Mouse (Mus musculus) right cerebral cortex, adult 18-20 months (tissue): ENCODE measurements around the gene Arxes2.
"Not testable (repeated sequence)": the region's sequence is repeated elsewhere in the genome, so short reads cannot be mapped to it uniquely, and the experiment has no call there.

Source experiments
- DNase-seq: peaks from one replicate; pipeline ENCODE4 v3.0.0; 2022; ENCODE audit warnings: mixed read lengths

Gene Arxes2

GRCm38 (mm10) chrX:135993664-135994119 is at the start of gene Arxes2:
Arxes2 (plus strand) TSS chrX:135993824.
- not testable (repeated sequence) for DNase-seq

- DNase-seq = no peak
Measured at GRCm38 (mm10) chrX:135948699-135949437, 44.8 kb upstream of the Arxes2 start.

DNA sequence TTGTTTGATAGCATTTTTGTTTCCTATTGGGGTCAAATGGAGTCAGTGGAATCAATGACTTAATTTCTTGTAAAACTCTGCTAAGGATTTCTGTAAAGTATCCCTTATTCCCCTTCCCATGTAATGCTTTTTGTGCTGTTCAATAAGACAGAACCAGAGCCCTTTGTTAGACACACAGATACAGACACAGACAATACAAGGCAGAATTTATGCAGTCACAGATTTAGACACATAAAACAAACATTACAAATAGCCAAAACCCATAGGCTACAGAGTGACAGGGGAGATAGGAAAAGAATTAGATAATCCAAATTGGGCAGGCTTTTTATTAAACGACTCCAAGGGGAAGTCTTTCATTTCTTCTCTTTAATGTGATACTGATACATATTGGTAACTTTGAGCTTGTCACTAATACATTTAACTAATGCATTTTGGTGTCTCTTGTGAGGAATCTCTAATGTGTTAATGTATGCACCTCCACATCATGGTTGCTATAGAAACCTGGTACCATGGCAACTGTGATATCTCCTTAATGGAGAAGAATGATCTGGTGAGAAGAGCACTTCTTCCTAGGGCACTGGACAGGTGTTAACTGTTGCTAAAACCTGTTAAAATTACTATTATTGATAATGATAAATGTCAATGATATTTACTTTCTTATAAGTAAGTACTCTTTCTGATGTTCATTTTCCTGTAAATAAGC is 36.5 kb upstream of the Arxes2 start:
- DNase-seq = no peak

DNA sequence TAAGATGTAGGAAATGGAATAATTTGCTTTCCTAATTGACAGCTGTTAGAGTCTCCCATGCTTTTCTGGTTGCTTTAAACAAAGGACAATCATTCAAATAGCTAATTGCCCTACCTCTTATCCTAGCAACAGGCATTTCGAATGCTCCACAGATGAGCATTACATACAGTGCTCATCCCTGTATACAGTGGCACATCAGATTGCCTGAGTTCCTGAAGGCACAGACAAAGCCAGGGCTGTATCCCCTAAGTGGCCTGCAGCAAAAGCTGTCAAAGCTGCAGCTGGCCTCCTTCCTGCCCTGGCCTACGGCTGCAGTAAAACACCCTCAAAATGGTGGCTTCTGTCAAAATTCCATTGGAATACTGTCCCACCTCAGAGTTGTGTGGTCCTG is 35.9 kb upstream of the Arxes2 start:
- DNase-seq = no peak

DNA sequence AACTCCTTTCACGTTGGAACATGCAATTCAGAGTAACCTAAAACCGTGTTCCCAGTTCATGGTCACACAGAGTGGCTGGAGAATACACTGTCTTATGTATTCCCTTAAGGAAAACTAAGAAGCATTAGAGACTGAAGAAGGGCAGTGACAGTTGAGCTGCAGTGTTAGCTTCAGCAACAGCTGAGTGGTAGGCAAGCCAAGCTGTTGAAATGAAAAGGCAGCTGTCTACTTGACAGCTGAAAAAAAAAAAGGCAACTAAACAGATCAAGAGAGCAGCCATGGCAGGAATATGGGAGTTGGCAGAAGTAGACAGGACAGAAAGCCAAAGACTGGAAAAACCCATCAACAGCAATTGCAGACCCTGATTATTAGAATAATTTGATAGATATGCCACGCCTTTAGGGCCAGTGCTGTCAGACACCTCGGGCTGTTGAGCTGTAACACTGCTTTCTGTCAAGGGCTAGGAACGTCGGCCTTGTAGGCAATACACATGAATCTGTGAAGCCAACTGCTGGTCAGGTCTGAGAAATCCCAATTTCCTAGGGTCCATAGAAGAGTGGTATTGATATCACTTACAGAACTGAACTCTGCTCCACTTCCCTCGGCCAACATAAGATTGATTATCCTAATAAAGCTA is 34.9 kb upstream of the Arxes2 start:
- DNase-seq = no peak

DNA sequence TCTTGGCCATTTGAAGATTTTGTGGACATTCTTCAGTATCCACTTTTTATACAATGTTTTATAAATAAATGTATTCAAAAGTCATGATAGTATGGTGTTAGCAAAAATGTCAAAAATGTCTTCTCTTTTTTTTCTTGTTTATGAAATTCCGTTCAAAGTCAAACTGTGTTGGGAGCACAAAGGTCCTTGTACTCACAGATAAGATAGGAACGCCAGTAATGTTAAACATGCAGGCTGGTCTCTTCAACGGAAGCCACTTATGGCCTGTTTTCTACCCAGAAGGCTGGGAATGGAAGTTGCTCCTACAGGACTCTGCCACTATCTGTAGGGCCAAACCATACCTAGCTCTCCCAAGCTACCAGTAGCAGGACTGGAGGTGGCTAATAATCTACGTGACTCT is 34.1 kb upstream of the Arxes2 start:
- no peak for DNase-seq

- DNase-seq = no peak
Measured at GRCm38 (mm10) chrX:135962342-135962741, 31.3 kb upstream of the Arxes2 start.

GRCm38 (mm10) chrX:135963130-135963529 is 30.5 kb upstream of the Arxes2 start:
- no peak for DNase-seq

DNA sequence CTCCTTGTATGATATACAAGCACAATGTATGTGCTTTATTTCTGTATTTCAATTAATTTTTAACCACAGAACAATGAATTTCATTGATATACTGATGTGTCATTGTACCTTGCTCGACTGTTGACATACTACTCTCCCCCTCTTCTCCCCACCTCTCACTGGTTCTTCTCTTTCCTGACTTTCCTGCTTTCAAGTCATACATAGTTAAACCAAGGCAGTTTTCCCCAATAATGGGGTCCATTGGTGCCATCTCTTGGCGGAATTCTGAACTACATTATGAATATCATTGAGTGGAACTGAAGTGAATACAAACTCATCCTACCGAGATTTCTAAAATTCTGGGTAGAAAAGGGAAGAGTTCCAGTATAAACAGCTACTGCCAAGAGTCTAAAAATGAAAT is 30.0 kb upstream of the Arxes2 start:
- peak; percentile 51 for DNase-seq

DNA sequence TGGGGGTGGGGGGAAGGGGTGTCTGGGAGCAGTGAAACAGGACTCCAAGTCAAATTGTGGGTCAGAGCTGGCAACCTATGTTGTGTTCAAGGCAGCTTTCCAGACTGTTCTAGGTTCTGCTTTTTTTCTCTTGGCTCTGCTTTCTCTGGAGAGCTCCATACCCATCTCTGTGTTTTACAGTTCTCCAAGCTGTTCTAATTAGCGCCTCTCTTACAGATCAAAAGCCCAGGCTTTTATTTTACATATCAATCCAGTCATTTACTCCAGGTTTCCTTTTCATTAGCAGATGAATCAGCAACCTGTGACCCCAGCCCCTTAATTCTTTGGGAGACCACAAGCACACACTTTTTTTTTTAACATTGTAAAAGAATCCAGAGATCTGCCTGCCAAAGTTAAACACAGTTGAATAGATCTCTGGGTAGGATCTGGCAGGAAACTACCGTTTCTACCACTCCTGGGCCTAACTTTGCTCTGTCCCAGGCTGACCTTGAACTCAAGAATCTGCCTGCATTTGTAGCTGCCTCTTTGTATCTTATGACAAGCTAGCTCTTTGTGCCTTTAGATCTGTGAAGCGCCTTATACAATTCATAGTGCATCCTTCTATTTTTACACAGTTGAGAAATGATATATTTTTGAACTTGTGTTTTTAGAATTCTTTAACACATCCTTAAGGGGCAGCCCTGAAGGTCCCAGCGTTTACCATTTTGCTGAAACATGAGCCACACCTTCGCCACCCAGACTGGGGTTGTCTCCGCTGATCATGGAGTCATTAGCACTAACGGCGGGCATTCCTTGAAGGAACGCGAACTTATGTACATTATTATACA is 19.8 kb upstream of the Arxes2 start:
- DNase-seq = no peak

- no peak for DNase-seq
Measured at GRCm38 (mm10) chrX:135974424-135975225, 19.0 kb upstream of the Arxes2 start.

GRCm38 (mm10) chrX:135975226-135975552 is 18.4 kb upstream of the Arxes2 start:
- peak; percentile 81 for DNase-seq

DNA sequence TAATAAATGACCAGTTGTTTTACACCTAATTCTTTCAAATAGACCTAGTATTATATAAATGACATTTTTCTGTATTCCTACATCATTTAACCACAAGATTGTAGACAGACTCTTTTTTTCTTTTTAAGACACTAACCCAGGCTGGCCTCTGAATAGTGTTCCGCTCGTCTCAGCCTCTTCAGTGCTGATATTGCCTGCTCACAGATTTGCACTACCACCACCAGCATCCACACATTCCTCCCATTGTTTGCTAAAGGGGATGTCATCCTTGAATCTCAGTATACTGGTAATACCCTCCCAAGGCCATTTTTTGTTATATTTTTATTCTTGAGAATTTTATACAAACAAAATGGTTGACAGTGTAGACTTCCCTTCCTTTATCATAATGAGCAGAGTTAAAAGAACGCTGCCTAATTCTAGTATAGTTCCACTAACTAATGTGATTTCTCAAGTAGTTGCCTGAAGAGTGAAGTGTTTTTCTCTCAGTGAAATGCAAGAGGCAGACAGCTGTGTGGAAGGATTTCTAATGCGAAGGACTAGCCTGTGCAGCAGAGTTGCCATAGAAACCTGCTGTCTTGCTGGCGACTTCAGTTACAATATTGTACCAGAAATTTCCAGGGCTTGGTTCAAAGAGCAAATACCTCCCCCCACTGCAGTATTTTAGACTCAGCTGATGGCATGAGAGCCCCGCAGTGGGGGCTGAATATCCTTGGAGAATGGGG is 8.9 kb upstream of the Arxes2 start:
- peak; percentile 21 for DNase-seq

- DNase-seq = no peak
Measured at GRCm38 (mm10) chrX:135986267-135986666, 7.4 kb upstream of the Arxes2 start.

GRCm38 (mm10) chrX:135990661-135991060 is 3.0 kb upstream of the Arxes2 start:
- no peak for DNase-seq

- DNase-seq = not testable (repeated sequence)
Measured at GRCm38 (mm10) chrX:135993192-135993594, 431 bp upstream of the Arxes2 start.

DNA sequence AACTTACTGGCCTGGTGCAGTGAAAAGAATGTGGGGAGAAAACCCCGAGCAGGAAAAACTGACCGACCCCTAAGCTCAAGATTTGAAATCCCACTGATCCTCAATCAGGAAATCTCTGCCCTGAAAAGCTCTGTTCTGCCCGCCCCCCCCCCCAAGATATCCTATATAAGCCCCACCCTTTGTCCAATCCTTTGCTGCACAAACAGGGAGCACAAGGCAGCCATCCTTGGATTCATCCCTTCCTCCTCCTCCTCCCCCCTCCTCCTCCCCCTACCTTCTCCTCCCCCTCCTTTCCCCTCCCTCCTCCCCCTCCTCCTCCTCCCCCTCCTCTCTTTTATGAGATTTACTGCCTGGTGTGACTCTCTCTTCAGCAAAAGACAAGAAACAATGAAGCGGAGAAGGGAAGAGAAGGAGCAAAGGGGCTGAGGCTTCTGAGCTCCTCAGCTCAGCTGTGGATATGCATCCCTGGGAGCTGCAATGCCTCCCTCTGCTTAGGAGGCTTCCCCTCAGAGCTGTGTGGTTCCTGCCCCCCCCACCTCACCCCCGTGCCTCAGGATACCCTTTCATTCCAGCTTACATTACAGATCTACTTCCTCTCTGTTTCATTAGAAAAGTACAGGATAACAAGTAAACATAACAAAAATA is 13.7 kb downstream of the Arxes2 start:
- DNase-seq = no peak

GRCm38 (mm10) chrX:136014392-136014791 is 20.8 kb downstream of the Arxes2 start:
- no peak for DNase-seq

GRCm38 (mm10) chrX:136030331-136030730 is 36.7 kb downstream of the Arxes2 start:
- no peak for DNase-seq

GRCm38 (mm10) chrX:136032799-136033763 is 39.5 kb downstream of the Arxes2 start, which contains the start of gene Arxes1:
Arxes1 (plus strand) TSS chrX:136033367.
- peak; percentile 4 for DNase-seq
